Mouse (Mus musculus): ENCODE data around the gene Zdhhc14. TPM values are rescaled to one million over a fixed set of nuclear protein-coding genes. Genes with fewer than 3 reads are reported as not detected.

The Zdhhc14 gene
- polyA plus RNA-seq, 1 experiment: 6.7 TPM

- Histone ChIP-seq H3K9me3 (ENCODE audit: control insufficient read depth, low read length) (no peaks in the 10 kb centered on the region), H3K4me3 (replicated peaks) (no peak overlapping the region), H3K4me1 (ENCODE audit: control insufficient read depth) (peaks cover 4% of the 10 kb centered on the region), H3K36me3 (ENCODE audit: control insufficient read depth) (peaks cover 3% of the 10 kb centered on the region), H3K27me3 (ENCODE audit: control insufficient read depth) (no peaks in the 10 kb centered on the region)
- TF ChIP-seq GATA1 (IDR thresholded peaks at IDR 0.05; ENCODE audit: low read length) (no peak), TAL1 (IDR thresholded peaks at IDR 0.05; ENCODE audit: low read length) (no peak)
Measured at GRCm38 (mm10) chr17:5679315-5679714, 187.0 kb downstream of the Zdhhc14 start.

GRCm38 (mm10) chr17:5685324-5685723, 193.0 kb downstream of the Zdhhc14 start:
- TF ChIP-seq GATA1 (IDR thresholded peaks at IDR 0.05; ENCODE audit: low read length) (no peak), TAL1 (IDR thresholded peaks at IDR 0.05; ENCODE audit: low read length) (no peak)
- peaks cover 52% of the 10 kb centered on the region for H3K36me3 ChIP-seq (ENCODE audit: control insufficient read depth)

DNA sequence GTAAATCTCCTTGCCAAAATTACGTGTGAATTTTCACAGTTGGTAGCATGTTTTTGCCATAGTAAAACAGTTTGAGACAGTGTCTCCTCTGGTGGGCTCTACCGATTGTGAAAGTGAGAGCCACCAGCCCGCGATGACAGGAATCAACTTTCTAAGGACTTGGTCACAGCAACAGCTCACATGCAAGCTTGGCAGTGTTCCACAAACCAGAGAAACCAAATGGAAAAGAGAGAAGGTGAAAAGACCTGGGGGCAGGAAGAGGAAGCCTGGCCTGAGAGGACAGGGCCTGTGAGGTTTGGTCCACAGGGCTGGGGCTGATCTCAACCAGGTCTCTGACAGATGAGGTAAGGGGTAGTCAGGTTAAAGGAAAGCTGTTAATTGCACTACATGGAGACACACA, 195.5 kb downstream of the Zdhhc14 start:
- no peak overlapping the region for H3K4me3 ChIP-seq (replicated peaks)
- H3K27me3 ChIP-seq (ENCODE audit: control insufficient read depth): no peaks in the 10 kb centered on the region
- TF ChIP-seq GATA1 (IDR thresholded peaks at IDR 0.05; ENCODE audit: low read length) (no peak), TAL1 (IDR thresholded peaks at IDR 0.05; ENCODE audit: low read length) (no peak)
- peaks cover 66% of the 10 kb centered on the region for H3K36me3 ChIP-seq (ENCODE audit: control insufficient read depth)
- no peaks in the 10 kb centered on the region for H3K9me3 ChIP-seq (ENCODE audit: control insufficient read depth, low read length)
- H3K4me1 ChIP-seq (ENCODE audit: control insufficient read depth): no peaks in the 10 kb centered on the region; the same call in none of the 2 replicates

More at GRCm38 (mm10) chr17:5685324-5685723, 193.0 kb downstream of the Zdhhc14 start:
- no peaks in the 10 kb centered on the region for H3K9me3 ChIP-seq (ENCODE audit: control insufficient read depth, low read length)
- H3K4me1 ChIP-seq (ENCODE audit: control insufficient read depth): no peaks in the 10 kb centered on the region; the same call in none of the 2 replicates
- H3K4me3 ChIP-seq (replicated peaks): no peak overlapping the region
- no peaks in the 10 kb centered on the region for H3K27me3 ChIP-seq (ENCODE audit: control insufficient read depth)

DNA sequence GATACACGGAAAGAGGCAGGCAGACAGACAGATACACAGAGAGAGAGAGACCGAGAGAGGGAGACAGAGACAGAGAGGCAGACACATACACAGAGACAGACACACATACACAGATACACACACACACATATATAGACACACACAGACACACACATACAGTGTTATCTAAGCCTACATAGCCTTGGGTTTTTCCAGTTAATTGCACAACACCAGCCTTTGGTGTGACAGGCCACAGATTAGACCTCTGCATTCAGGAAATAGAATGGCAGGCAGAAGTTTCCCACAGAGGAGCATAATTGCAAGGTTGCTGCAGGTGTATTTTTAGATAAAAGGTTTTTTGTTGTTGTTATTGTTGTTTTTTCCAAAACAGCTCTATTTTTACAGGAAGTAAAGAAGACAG, 195.9 kb downstream of the Zdhhc14 start:
- Histone ChIP-seq H3K4me3 (replicated peaks) (no peak overlapping the region), H3K27me3 (ENCODE audit: control insufficient read depth) (no peaks in the 10 kb centered on the region), H3K4me1 (ENCODE audit: control insufficient read depth) (no peaks in the 10 kb centered on the region; the same call in none of the 2 replicates), H3K36me3 (ENCODE audit: control insufficient read depth) (peaks cover 69% of the 10 kb centered on the region), H3K9me3 (ENCODE audit: control insufficient read depth, low read length) (no peaks in the 10 kb centered on the region)
- TF ChIP-seq TAL1 (IDR thresholded peaks at IDR 0.05; ENCODE audit: low read length): no peak
- no peak for TF ChIP-seq GATA1 (IDR thresholded peaks at IDR 0.05; ENCODE audit: low read length)

GRCm38 (mm10) chr17:5688669-5689068, 196.3 kb downstream of the Zdhhc14 start:
- Histone ChIP-seq H3K27me3 (ENCODE audit: control insufficient read depth) (no peaks in the 10 kb centered on the region), H3K4me1 (ENCODE audit: control insufficient read depth) (no peaks in the 10 kb centered on the region; the same call in none of the 2 replicates), H3K36me3 (ENCODE audit: control insufficient read depth) (peaks cover 72% of the 10 kb centered on the region), H3K9me3 (ENCODE audit: control insufficient read depth, low read length) (no peaks in the 10 kb centered on the region), H3K4me3 (replicated peaks) (no peak overlapping the region)
- no peak for TF ChIP-seq TAL1 (IDR thresholded peaks at IDR 0.05; ENCODE audit: low read length)

GRCm38 (mm10) chr17:5690746-5691535, 198.6 kb downstream of the Zdhhc14 start:
- Histone ChIP-seq H3K9me3 (ENCODE audit: control insufficient read depth, low read length) (no peaks in the 10 kb centered on the region), H3K36me3 (ENCODE audit: control insufficient read depth) (peaks cover 76% of the 10 kb centered on the region), H3K4me1 (ENCODE audit: control insufficient read depth) (no peaks in the 10 kb centered on the region), H3K4me3 (replicated peaks) (no peak overlapping the region), H3K27me3 (ENCODE audit: control insufficient read depth) (no peaks in the 10 kb centered on the region)
- TF ChIP-seq TAL1 (IDR thresholded peaks at IDR 0.05; ENCODE audit: low read length) (no peak), GATA1 (IDR thresholded peaks at IDR 0.05; ENCODE audit: low read length) (no peak)

GRCm38 (mm10) chr17:5692661-5693060, 200.3 kb downstream of the Zdhhc14 start:
- peaks cover 72% of the 10 kb centered on the region for H3K36me3 ChIP-seq (ENCODE audit: control insufficient read depth)
- no peaks in the 10 kb centered on the region for H3K9me3 ChIP-seq (ENCODE audit: control insufficient read depth, low read length)
- TF ChIP-seq GATA1 (IDR thresholded peaks at IDR 0.05; ENCODE audit: low read length) (no peak), TAL1 (IDR thresholded peaks at IDR 0.05; ENCODE audit: low read length) (no peak)
- H3K4me3 ChIP-seq (replicated peaks): no peak overlapping the region
- no peaks in the 10 kb centered on the region for H3K4me1 ChIP-seq (ENCODE audit: control insufficient read depth)
- H3K27me3 ChIP-seq (ENCODE audit: control insufficient read depth): no peaks in the 10 kb centered on the region

DNA sequence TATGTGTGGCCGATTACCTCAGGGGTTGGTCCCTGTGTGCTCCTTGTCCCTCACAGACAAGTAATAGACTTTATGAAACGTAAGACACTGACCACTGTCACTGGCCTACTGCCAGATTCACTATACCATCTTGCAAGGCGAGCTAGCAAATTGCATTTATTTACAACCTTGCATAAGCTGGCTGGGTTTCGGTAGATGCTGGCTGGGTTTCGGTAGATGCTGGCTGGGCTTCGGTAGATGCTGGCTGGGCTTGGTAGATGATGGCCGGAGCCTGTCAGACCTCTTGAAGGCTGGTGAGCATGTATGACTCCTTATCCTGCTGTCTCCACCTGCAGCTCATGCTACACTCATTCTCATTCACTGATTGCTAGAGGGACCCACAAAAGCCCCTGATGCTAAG, 200.9 kb downstream of the Zdhhc14 start:
- TF ChIP-seq TAL1 (IDR thresholded peaks at IDR 0.05; ENCODE audit: low read length) (no peak), GATA1 (IDR thresholded peaks at IDR 0.05; ENCODE audit: low read length) (no peak)
- H3K27me3 ChIP-seq (ENCODE audit: control insufficient read depth): no peaks in the 10 kb centered on the region
- H3K4me1 ChIP-seq (ENCODE audit: control insufficient read depth): no peaks in the 10 kb centered on the region
- H3K4me3 ChIP-seq (replicated peaks): no peak overlapping the region
- peaks cover 72% of the 10 kb centered on the region for H3K36me3 ChIP-seq (ENCODE audit: control insufficient read depth)
- H3K9me3 ChIP-seq (ENCODE audit: control insufficient read depth, low read length): no peaks in the 10 kb centered on the region

DNA sequence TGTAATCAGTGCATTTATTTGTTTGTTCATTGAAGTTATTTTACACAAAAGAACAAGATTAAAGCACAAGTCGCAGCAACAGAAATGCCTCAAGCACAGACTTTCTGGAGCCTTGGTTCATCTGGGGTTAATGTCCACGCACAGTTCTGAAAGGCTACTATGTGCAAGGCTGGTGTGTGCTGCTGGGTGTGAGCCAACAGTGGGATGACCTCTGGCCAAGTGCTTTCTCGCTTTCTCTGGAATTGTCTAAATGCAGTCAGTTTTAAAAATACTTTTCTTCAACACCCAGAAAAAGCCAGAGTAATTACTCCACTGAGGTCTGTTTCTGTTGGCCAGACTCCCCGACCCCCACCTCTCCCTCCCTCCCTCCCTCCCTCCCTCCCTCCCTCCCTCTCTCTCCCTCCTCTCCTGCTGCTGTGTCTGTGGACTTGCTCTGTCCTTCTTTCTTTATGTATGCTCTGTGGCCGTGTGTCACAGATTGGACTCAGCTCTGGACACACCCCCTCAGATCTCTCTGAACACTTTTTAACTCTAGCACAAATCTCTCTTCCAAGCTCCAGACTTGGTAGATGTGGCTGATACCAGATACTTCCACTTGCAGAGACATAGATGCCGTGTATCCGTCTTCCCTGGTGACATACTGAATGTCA, 206.2 kb downstream of the Zdhhc14 start:
- no peaks in the 10 kb centered on the region for H3K9me3 ChIP-seq (ENCODE audit: control insufficient read depth, low read length)
- no peak for TF ChIP-seq GATA1 (IDR thresholded peaks at IDR 0.05; ENCODE audit: low read length)
- TF ChIP-seq TAL1 (IDR thresholded peaks at IDR 0.05; ENCODE audit: low read length): no peak
- peaks cover 74% of the 10 kb centered on the region for H3K36me3 ChIP-seq (ENCODE audit: control insufficient read depth)
- H3K27me3 ChIP-seq (ENCODE audit: control insufficient read depth): no peaks in the 10 kb centered on the region
- peaks cover 3% of the 10 kb centered on the region for H3K4me1 ChIP-seq (ENCODE audit: control insufficient read depth)
- no peak overlapping the region for H3K4me3 ChIP-seq (replicated peaks)
